Mouse (Mus musculus) MEL (cell line): ENCODE data around the gene Ubxn10.

ENCODE experiments used
- CTCF ChIP-seq, 3 experiments: IDR thresholded peaks in 2 of 3; conservative IDR thresholded peaks in 1 of 3; 2 replicates each; pipeline ENCODE4 v1.5.1; 2011 to 2012; ENCODE audit warnings: low read length in 3 of 3, low read depth in 2 of 3, mild to moderate bottlenecking in 2 of 3, improper control_type of control experiment in 1 of 3, inconsistent platforms in 1 of 3, mixed read lengths in 1 of 3, moderate library complexity in 1 of 3; ENCODE audit not compliant: control insufficient read depth in 1 of 3, insufficient read depth in 1 of 3, poor library complexity in 1 of 3, severe bottlenecking in 1 of 3
- EP300 ChIP-seq, 2 experiments: IDR thresholded peaks; 2 replicates each; pipeline ENCODE4 v1.6.1; 2011; ENCODE audit warnings: improper control_type of control experiment in 2 of 2, low read length in 2 of 2, low read depth in 1 of 2, mild to moderate bottlenecking in 1 of 2
- ETS1 ChIP-seq: IDR thresholded peaks from 2 replicates; pipeline ENCODE4 v1.6.1; 2012; ENCODE audit warnings: low read depth, mild to moderate bottlenecking, inconsistent platforms, low read length, improper control_type of control experiment, moderate library complexity
- GATA1 ChIP-seq: IDR thresholded peaks from 2 replicates; pipeline ENCODE4 v1.6.1; 2011; ENCODE audit warnings: low read depth, low read length, improper control_type of control experiment
- HCFC1 ChIP-seq: IDR thresholded peaks from 2 replicates; pipeline ENCODE4 v1.6.1; 2012; ENCODE audit warnings: low read depth, mild to moderate bottlenecking, inconsistent platforms, low read length, improper control_type of control experiment, moderate library complexity
- MXI1 ChIP-seq: IDR thresholded peaks from 2 replicates; pipeline ENCODE4 v1.6.1; 2011; ENCODE audit warnings: mild to moderate bottlenecking, low read depth, low read length, improper control_type of control experiment
- MYC ChIP-seq: IDR thresholded peaks from 2 replicates; pipeline ENCODE4 v1.6.1; 2011; ENCODE audit warnings: low read depth, mild to moderate bottlenecking, low read length, improper control_type of control experiment, moderate library complexity
- POLR2A ChIP-seq, 2 experiments: IDR thresholded peaks; 2 replicates each; pipeline ENCODE4 v1.6.1; 2011 to 2012; ENCODE audit warnings: low read length in 2 of 2, mild to moderate bottlenecking in 2 of 2, control low read depth in 1 of 2, improper control_type of control experiment in 1 of 2, low read depth in 1 of 2, moderate library complexity in 1 of 2; ENCODE audit not compliant: control insufficient read depth in 1 of 2, insufficient read depth in 1 of 2, poor library complexity in 1 of 2
- POLR2AphosphoS2 ChIP-seq: IDR thresholded peaks from 2 replicates; pipeline ENCODE4 v1.6.1; 2011; ENCODE audit warnings: low read length, improper control_type of control experiment
- TAL1 ChIP-seq: IDR thresholded peaks from 2 replicates; pipeline ENCODE4 v1.6.1; 2012; ENCODE audit warnings: mild to moderate bottlenecking, inconsistent platforms, low read length, moderate library complexity, mixed read lengths
- TBP ChIP-seq: IDR thresholded peaks from 2 replicates; pipeline ENCODE4 v1.8.0; 2011; ENCODE audit warnings: low read depth, low read length, improper control_type of control experiment
- TCF12 ChIP-seq: IDR thresholded peaks from 2 replicates; pipeline ENCODE4 v1.6.1; 2014; ENCODE audit warnings: low read depth, mild to moderate bottlenecking, inconsistent platforms, low read length, improper control_type of control experiment, moderate library complexity
- ZC3H11A ChIP-seq: IDR thresholded peaks from 2 replicates; pipeline ENCODE4 v1.6.1; 2012; ENCODE audit warnings: low read depth, mild to moderate bottlenecking, inconsistent platforms, low read length, improper control_type of control experiment
- ZKSCAN1 ChIP-seq: IDR thresholded peaks from 2 replicates; pipeline ENCODE4 v1.6.1; 2012; ENCODE audit warnings: low read depth, mild to moderate bottlenecking, inconsistent platforms, low read length, improper control_type of control experiment, moderate library complexity

GRCm38 (mm10) chr4:138676480-138676879 is 60.5 kb downstream of the Ubxn10 start:
- TF ChIP-seq ZKSCAN1: no peak
- TF ChIP-seq POLR2AphosphoS2: no peak
- TF ChIP-seq HCFC1: no peak
- no peak for TF ChIP-seq ETS1
- no peak for TF ChIP-seq CTCF (IDR thresholded peaks at IDR 0.05 in 2 of 3, conservative IDR thresholded peaks at IDR 0.05 in 1 of 3; ENCODE audit: control insufficient read depth in 1 of 3, insufficient read depth in 1 of 3, low read depth in 2 of 3, low read length in 3 of 3, poor library complexity in 1 of 3, severe bottlenecking in 1 of 3)
- no peak for TF ChIP-seq TAL1
- no peak for TF ChIP-seq GATA1
- no peak for TF ChIP-seq TCF12
- no peak for TF ChIP-seq ZC3H11A
- TF ChIP-seq POLR2A (IDR thresholded peaks at IDR 0.05; ENCODE audit: control insufficient read depth in 1 of 2, insufficient read depth in 1 of 2, low read depth in 1 of 2, low read length in 2 of 2, poor library complexity in 1 of 2): no peak
- no peak for TF ChIP-seq EP300 (IDR thresholded peaks at IDR 0.05; ENCODE audit: low read depth in 1 of 2, low read length in 2 of 2)
- TF ChIP-seq MXI1: no peak
- no peak for TF ChIP-seq MYC
- TF ChIP-seq TBP: no peak
